Mouse (Mus musculus) kidney, postnatal 25 days (tissue): Measurements from ENCODE around the gene Rsl1d1.
A peak's percentile ranks its signal among the peaks of the same experiment; 100 is the strongest.
"Not testable (repeated sequence)": the region's sequence is repeated elsewhere in the genome, so short reads cannot be mapped to it uniquely, and the experiment has no call there.

Source experiments
- DNase-seq, 2 experiments: peaks; one replicate each; pipeline ENCODE4 v3.0.0; 2021; ENCODE audit warnings: mixed read lengths in 2 of 2

The Rsl1d1 gene

GRCm38 (mm10) chr16:11157721-11158120 lies 45.4 kb downstream of the Rsl1d1 start:
- DNase-seq: not testable (repeated sequence)

- DNase-seq: no peak
Observed at GRCm38 (mm10) chr16:11154500-11154899, 48.6 kb downstream of the Rsl1d1 start.

- DNase-seq: peak; percentile 95 to 97
Observed at GRCm38 (mm10) chr16:11143706-11144483, 59.2 kb downstream of the Rsl1d1 start.
